Mouse (Mus musculus) stomach, embryonic 15.5 days (tissue): ENCODE measurements around the gene Slc35f1. TPM values are rescaled to one million over a fixed set of nuclear protein-coding genes. Genes with fewer than 3 reads are reported as not detected.

Source experiments
- ATAC-seq: fragments of 200-750 bp; cut with Nextera tagmentation; 2 replicates; pipeline ENCODE4 v1.8.0; 2017; ENCODE audit warnings: low read depth, moderate number of reproducible peaks, moderate TSS enrichment; ENCODE audit not compliant: insufficient read depth, low FRiP score
- H3K27ac ChIP-seq: fragments of 300-500 bp; sonication (generic); 2 replicates; pipeline ENCODE4 v1.5.1; 2015; ENCODE audit warnings: mild to moderate bottlenecking, inconsistent platforms
- H3K27me3 ChIP-seq: fragments of 300-500 bp; sonication (generic); replicated peaks from 2 replicates; pipeline ENCODE4 v1.6.1; 2015; ENCODE audit warnings: inconsistent platforms
- H3K36me3 ChIP-seq: fragments of 300-500 bp; sonication (generic); 2 replicates; pipeline ENCODE4 v1.6.1; 2015; ENCODE audit warnings: inconsistent platforms
- H3K4me1 ChIP-seq: fragments of 300-500 bp; sonication (generic); 2 replicates; pipeline ENCODE4 v1.6.1; 2015; ENCODE audit warnings: inconsistent platforms
- H3K4me2 ChIP-seq: fragments of 300-500 bp; sonication (generic); 2 replicates; pipeline ENCODE4 v1.6.1; 2015; ENCODE audit warnings: mild to moderate bottlenecking, inconsistent platforms
- H3K4me3 ChIP-seq: fragments of 300-500 bp; sonication (generic); replicated peaks from 2 replicates; pipeline ENCODE4 v1.5.1; 2015; ENCODE audit warnings: inconsistent platforms
- H3K9ac ChIP-seq: fragments of 300-500 bp; sonication (generic); 2 replicates; pipeline ENCODE4 v1.6.1; 2015; ENCODE audit warnings: inconsistent platforms
- H3K9me3 ChIP-seq: fragments of 300-500 bp; sonication (generic); 2 replicates; pipeline ENCODE4 v1.6.1; 2016; ENCODE audit warnings: inconsistent platforms
- WGBS: fragments of 180-500 bp; shearing (Covaris S2); methylation state at CpG from one replicate; pipeline ENCODE4 v1.1.7; 2015; 5-methylcytosine and 5-hydroxymethylcytosine counted together
- polyA plus RNA-seq: library from polyadenylated mRNA; unstranded; fragments of >200 nt; fragmentation: Nextera tagmentation; extraction: Ambion mirVana; gene quantifications from 2 replicates; pipeline ENCODE4 v1.2.1, GENCODE M21; 2015

The Slc35f1 gene
- 3.3 and 3.6 TPM in 2 replicates for polyA plus RNA-seq

GRCm38 (mm10) chr10:52690334-52690991, at the start of gene Slc35f1:
TSS of gene Slc35f1 (plus strand) at chr10:52690533.
- ATAC-seq = peak; percentile 82; the same call in 1 of the 2 replicates
- Histone ChIP-seq H3K27ac (peak within 1 kb of the TSS; percentile 35; the same call in 1 of the 2 replicates), H3K4me2 (peak within 1 kb of the TSS; percentile 97), H3K9me3 (no peaks in the 10 kb centered on the region), H3K4me1 (peaks cover 12% of the 10 kb centered on the region), H3K36me3 (no peaks in the 10 kb centered on the region), H3K27me3 (peaks cover 8% of the 10 kb centered on the region; the same call in 1 of the 2 replicates), H3K9ac (peak within 1 kb of the TSS; percentile 52), H3K4me3 (peak within 1 kb of the TSS; percentile 70)
- under 1% methylated on average over 53 of the region's 54 CpGs for WGBS

- no peak overlapping the region for H3K4me2 ChIP-seq
- H3K27me3 ChIP-seq = no peaks in the 10 kb centered on the region
- ATAC-seq = no peak
- H3K4me1 ChIP-seq = no peaks in the 10 kb centered on the region
- H3K36me3 ChIP-seq = no peaks in the 10 kb centered on the region
- no peak overlapping the region for H3K27ac ChIP-seq
- H3K9me3 ChIP-seq = no peaks in the 10 kb centered on the region
- H3K4me3 ChIP-seq = no peak overlapping the region
- H3K9ac ChIP-seq = no peak overlapping the region
Observed at GRCm38 (mm10) chr10:52671234-52671633, 19.1 kb upstream of the Slc35f1 start.

GRCm38 (mm10) chr10:52690992-52691731, 829 bp downstream of the Slc35f1 start:
- Histone ChIP-seq H3K27me3 (peaks cover 8% of the 10 kb centered on the region; the same call in 1 of the 2 replicates), H3K4me3 (peak overlapping the region; percentile 70), H3K4me2 (peak overlapping the region; percentile 97), H3K9me3 (no peaks in the 10 kb centered on the region), H3K27ac (peak overlapping the region; percentile 35; the same call in 1 of the 2 replicates), H3K4me1 (peaks cover 12% of the 10 kb centered on the region), H3K9ac (peak overlapping the region; percentile 52), H3K36me3 (no peaks in the 10 kb centered on the region)
- ATAC-seq = peak; percentile 58
- 2% methylated on average over 45 of the region's 45 CpGs for WGBS

GRCm38 (mm10) chr10:52703688-52704087, 13.4 kb downstream of the Slc35f1 start:
- Histone ChIP-seq H3K9ac (no peak overlapping the region), H3K27ac (no peak overlapping the region)

GRCm38 (mm10) chr10:52704101-52705051, 14.0 kb downstream of the Slc35f1 start:
- peak; percentile 59; the same call in 1 of the 2 replicates for ATAC-seq
- H3K4me1 ChIP-seq = peaks cover 6% of the 10 kb centered on the region; the same call in 1 of the 2 replicates
- H3K9ac ChIP-seq = no peak overlapping the region
- no peak overlapping the region for H3K27ac ChIP-seq
- no peaks in the 10 kb centered on the region for H3K9me3 ChIP-seq
- peak overlapping the region; percentile 32 for H3K4me3 ChIP-seq
- no peaks in the 10 kb centered on the region for H3K36me3 ChIP-seq
- peak overlapping the region; percentile 70 for H3K4me2 ChIP-seq
- 4% methylated on average over 31 of the region's 31 CpGs for WGBS
- no peaks in the 10 kb centered on the region for H3K27me3 ChIP-seq

More at GRCm38 (mm10) chr10:52703688-52704087, 13.4 kb downstream of the Slc35f1 start:
- Histone ChIP-seq H3K27me3 (no peaks in the 10 kb centered on the region), H3K4me2 (peak overlapping the region; percentile 70), H3K4me3 (no peak overlapping the region; the same call in 1 of the 2 replicates), H3K4me1 (peaks cover 6% of the 10 kb centered on the region; the same call in 1 of the 2 replicates), H3K9me3 (no peaks in the 10 kb centered on the region), H3K36me3 (no peaks in the 10 kb centered on the region)
- no peak for ATAC-seq

GRCm38 (mm10) chr10:52709482-52709881, 19.1 kb downstream of the Slc35f1 start:
- H3K27me3 ChIP-seq = no peaks in the 10 kb centered on the region
- H3K4me3 ChIP-seq = no peak overlapping the region
- peaks cover 4% of the 10 kb centered on the region; the same call in 1 of the 2 replicates for H3K4me1 ChIP-seq
- no peaks in the 10 kb centered on the region for H3K9me3 ChIP-seq
- ATAC-seq = no peak
- no peak overlapping the region for H3K27ac ChIP-seq
- no peak overlapping the region for H3K9ac ChIP-seq
- WGBS = 72% methylated on average over 2 of the region's 2 CpGs
- no peaks in the 10 kb centered on the region for H3K36me3 ChIP-seq
- no peak overlapping the region for H3K4me2 ChIP-seq

GRCm38 (mm10) chr10:52712166-52712565, 21.8 kb downstream of the Slc35f1 start:
- H3K4me3 ChIP-seq = no peak overlapping the region
- ATAC-seq = no peak
- no peak overlapping the region for H3K9ac ChIP-seq
- H3K27ac ChIP-seq = no peak overlapping the region
- no peaks in the 10 kb centered on the region for H3K4me1 ChIP-seq
- no peaks in the 10 kb centered on the region for H3K9me3 ChIP-seq
- WGBS = 74% methylated on average over 4 of the region's 4 CpGs
- no peaks in the 10 kb centered on the region for H3K36me3 ChIP-seq
- no peaks in the 10 kb centered on the region for H3K27me3 ChIP-seq
- H3K4me2 ChIP-seq = no peak overlapping the region

- H3K36me3 ChIP-seq = no peaks in the 10 kb centered on the region
- no peak for ATAC-seq
- H3K4me1 ChIP-seq = no peaks in the 10 kb centered on the region
- H3K4me3 ChIP-seq = no peak overlapping the region
- H3K27ac ChIP-seq = no peak overlapping the region
- WGBS = 78% methylated on average over 2 of the region's 2 CpGs
- H3K27me3 ChIP-seq = no peaks in the 10 kb centered on the region
- H3K9me3 ChIP-seq = no peaks in the 10 kb centered on the region
- no peak overlapping the region for H3K4me2 ChIP-seq
- H3K9ac ChIP-seq = no peak overlapping the region
Observed at GRCm38 (mm10) chr10:52714557-52714956, 24.2 kb downstream of the Slc35f1 start.

- WGBS = 89% methylated on average over 4 of the region's 4 CpGs
- Histone ChIP-seq H3K9ac (no peak overlapping the region), H3K27ac (no peak overlapping the region), H3K4me2 (no peak overlapping the region), H3K4me3 (no peak overlapping the region), H3K27me3 (no peaks in the 10 kb centered on the region), H3K4me1 (no peaks in the 10 kb centered on the region), H3K9me3 (no peaks in the 10 kb centered on the region), H3K36me3 (no peaks in the 10 kb centered on the region)
- no peak for ATAC-seq
Observed at GRCm38 (mm10) chr10:52715146-52715545, 24.8 kb downstream of the Slc35f1 start.

GRCm38 (mm10) chr10:52718199-52718917, 28.0 kb downstream of the Slc35f1 start:
- no peak overlapping the region for H3K4me2 ChIP-seq
- H3K9ac ChIP-seq = no peak overlapping the region
- no peak overlapping the region for H3K4me3 ChIP-seq
- H3K27me3 ChIP-seq = no peaks in the 10 kb centered on the region
- no peak for ATAC-seq
- no peaks in the 10 kb centered on the region for H3K4me1 ChIP-seq
- 79% methylated on average over 1 of the region's 1 CpGs for WGBS
- H3K9me3 ChIP-seq = no peaks in the 10 kb centered on the region
- no peaks in the 10 kb centered on the region for H3K36me3 ChIP-seq
- H3K27ac ChIP-seq = no peak overlapping the region

GRCm38 (mm10) chr10:52726674-52727073, 36.3 kb downstream of the Slc35f1 start:
- H3K9ac ChIP-seq = no peak overlapping the region
- no peaks in the 10 kb centered on the region for H3K9me3 ChIP-seq
- WGBS = 70% methylated on average over 5 of the region's 5 CpGs
- no peak overlapping the region for H3K27ac ChIP-seq
- H3K4me1 ChIP-seq = no peaks in the 10 kb centered on the region
- ATAC-seq = no peak
- H3K4me2 ChIP-seq = no peak overlapping the region
- H3K27me3 ChIP-seq = no peaks in the 10 kb centered on the region
- H3K36me3 ChIP-seq = no peaks in the 10 kb centered on the region
- no peak overlapping the region for H3K4me3 ChIP-seq
